Mouse (Mus musculus) G1E (cell line): Measurements from ENCODE around the gene Cp.

Source experiments
- CTCF ChIP-seq: IDR thresholded peaks from 2 replicates; pipeline ENCODE4 v1.5.1; 2012; ENCODE audit warnings: low read depth, low read length, inconsistent platforms, mixed read lengths
- GATA1 ChIP-seq: IDR thresholded peaks from 2 replicates; pipeline ENCODE4 v1.6.1; 2012; ENCODE audit warnings: borderline replicate concordance, low read length, inconsistent platforms, mixed read lengths
- GATA2 ChIP-seq: IDR thresholded peaks from 2 replicates; pipeline ENCODE4 v1.6.1; 2012; ENCODE audit warnings: low read depth, low read length, inconsistent platforms, borderline replicate concordance
- POLR2AphosphoS5 ChIP-seq: IDR thresholded peaks from 2 replicates; pipeline ENCODE4 v1.6.1; 2012; ENCODE audit warnings: low read depth, low read length, inconsistent platforms; ENCODE audit not compliant: insufficient replicate concordance
- TAL1 ChIP-seq: conservative IDR thresholded peaks from 2 replicates; pipeline ENCODE4 v1.6.1; 2012; ENCODE audit warnings: low read depth, low read length, inconsistent platforms, mixed read lengths

DNA sequence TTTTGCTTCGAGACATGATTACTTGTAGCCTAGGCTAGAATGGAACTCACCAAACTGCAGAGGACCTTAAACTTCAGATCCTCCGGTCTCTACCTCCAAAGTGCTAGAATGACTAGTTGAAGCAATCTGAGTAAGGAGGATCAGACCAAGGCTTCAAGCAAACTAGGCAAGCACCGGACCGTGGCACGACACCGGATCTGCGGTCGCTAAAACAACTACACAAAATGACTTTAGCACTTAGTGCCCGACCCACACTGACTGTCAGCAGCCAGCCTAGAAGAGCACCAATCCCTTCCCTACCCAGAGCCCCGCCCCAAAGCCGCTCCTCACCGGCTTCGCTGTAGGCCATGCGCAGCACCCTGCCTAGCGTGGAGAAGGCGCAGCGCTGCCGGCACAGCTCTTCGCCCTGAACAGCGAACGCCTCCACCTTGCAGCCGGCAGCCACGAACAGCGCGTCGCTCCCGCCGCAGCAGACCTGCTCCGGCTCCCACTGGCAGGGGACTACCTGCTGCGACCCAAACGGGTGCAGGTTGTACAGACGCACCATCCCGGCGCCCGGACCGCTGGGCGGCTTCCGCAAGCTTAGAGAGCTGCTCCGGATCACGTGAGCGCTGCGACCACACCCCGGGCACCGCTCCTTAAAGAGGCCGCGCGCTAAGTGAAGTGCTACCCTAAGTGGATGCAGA, 78.0 kb downstream of the Cp start, which contains the start of gene Hps3:
- TF ChIP-seq POLR2AphosphoS5 = no peak
- TF ChIP-seq CTCF = no peak
- no peak for TF ChIP-seq TAL1
- TF ChIP-seq GATA1 = no peak
- no peak for TF ChIP-seq GATA2
